Comparison of ENCODE assay signal across 10 mouse cellular contexts in genomic region chr11:28908908-28909545, GRCm38 (mm10). TPM values are rescaled to one million over a fixed set of nuclear protein-coding genes. Genes with fewer than 3 reads are reported as not detected.
DNase-seq lines count a peak whose midpoint lies in the region; ATAC-seq lines count a peak whose summit lies in the region.
"Had no signal": no experiment of that assay in that cellular context is flagged by ENCODE, and none has a peak within 500 bp of the region (broad histone marks: within the 10 kb centered on the region; RNA-seq: fewer than 3 reads in every experiment).

No protein-coding gene starts in this region.

- peak overlapping the region; percentile 53; the same call in 1 of the 2 replicates for H3K27ac ChIP-seq in hindbrain, embryonic 15.5 days (replicated peaks)
- no peak overlapping the region for H3K27ac ChIP-seq in hindbrain, embryonic 16.5 days (ENCODE audit: low read depth, low read length)

- no peaks in the 10 kb centered on the region for H3K9me3 ChIP-seq in hindbrain, embryonic 15.5 days
- no peaks in the 10 kb centered on the region for H3K9me3 ChIP-seq in hindbrain, embryonic 16.5 days (ENCODE audit: control insufficient read depth, low read length)

- no peaks in the 10 kb centered on the region for H3K36me3 ChIP-seq in hindbrain, embryonic 15.5 days
- H3K36me3 ChIP-seq in hindbrain, embryonic 16.5 days (ENCODE audit: control insufficient read depth, insufficient read depth, low read length) = no peaks in the 10 kb centered on the region

- H3K4me2 ChIP-seq in hindbrain, embryonic 15.5 days = no peak overlapping the region
- H3K4me2 ChIP-seq in hindbrain, embryonic 16.5 days (ENCODE audit: low read length) = no peak overlapping the region

- ATAC-seq in hindbrain, embryonic 15.5 days (ENCODE audit: low FRiP score, low read depth) = no peak
- ATAC-seq in hindbrain, embryonic 16.5 days = no peak
- ATAC-seq: forebrain, embryonic 16.5 days; intestine, postnatal 0 days had no signal

- 0 out of 2 replicates have a peak, but pooled peaks cover 3% of the 10 kb centered on the region for H3K4me1 ChIP-seq in hindbrain, embryonic 15.5 days (replicated peaks)
- H3K4me1 ChIP-seq in hindbrain, embryonic 16.5 days (ENCODE audit: control insufficient read depth, insufficient read depth, low read depth, low read length) = no peaks in the 10 kb centered on the region

- H3K27me3 ChIP-seq in hindbrain, embryonic 15.5 days = no peaks in the 10 kb centered on the region
- H3K27me3 ChIP-seq in hindbrain, embryonic 16.5 days (replicated peaks; ENCODE audit: control insufficient read depth, insufficient read depth, low read length) = no peaks in the 10 kb centered on the region

- no peak overlapping the region for H3K9ac ChIP-seq in hindbrain, embryonic 15.5 days
- no peak overlapping the region for H3K9ac ChIP-seq in hindbrain, embryonic 16.5 days (ENCODE audit: low read depth, low read length)

- 54% methylated on average over 3 of the region's 3 CpGs for WGBS in hindbrain, embryonic 15.5 days
- WGBS in hindbrain, embryonic 16.5 days = 55% methylated on average over 3 of the region's 3 CpGs

- H3K4me3 ChIP-seq in hindbrain, embryonic 15.5 days = no peak overlapping the region
- no peak overlapping the region for H3K4me3 ChIP-seq in hindbrain, embryonic 16.5 days (ENCODE audit: low read length)

- DNase-seq in urinary bladder, postnatal 14 days (ENCODE audit: low spot score) = peak; percentile 19
- no peak for DNase-seq in urinary bladder, adult 2 months (ENCODE audit: low spot score)
- peak; percentile 58 for DNase-seq in fibroblast of lung, adult 2 months (ENCODE audit: low read depth)
- no peak for DNase-seq in left cerebral cortex, adult 9 months (ENCODE audit: low spot score in 2 of 2)
- DNase-seq in embryo, embryonic 9.5 days (ENCODE audit: extremely low spot score) = no peak
- DNase-seq in cerebellum, adult 9-11 months = no peak

RNA-seq across cellular contexts. Expression of gene Efemp1, which starts 56.0 kb away (rescaled TPM):
- 4.6 and 6.6 TPM in 2 replicates for polyA plus RNA-seq in hindbrain, embryonic 15.5 days (2015; fragmentation: Nextera tagmentation; extraction: Ambion mirVana)
- polyA plus RNA-seq in hindbrain, embryonic 16.5 days (2015; fragmentation: Nextera tagmentation; extraction: Ambion mirVana) = 5.8 and 6.3 TPM in 2 replicates
- 175 and 188 TPM in 2 replicates for polyA plus RNA-seq in urinary bladder, adult 2 months (2012; rRNA removed)

Comparison
In these comparisons a context has a peak if more than half of its experiments do, and no peak if none do; other contexts are left out.
1. DNase-seq: peak in urinary bladder, postnatal 14 days (single experiment) and fibroblast of lung, adult 2 months (single experiment); none in urinary bladder, adult 2 months (single experiment), left cerebral cortex, adult 9 months (0 of 2), embryo, embryonic 9.5 days (single experiment) and cerebellum, adult 9-11 months (single experiment).
2. RNA of gene Efemp1, which starts 56.0 kb away (polyA plus RNA-seq): 175 to 188 TPM in urinary bladder, adult 2 months; 5.8 to 6.3 TPM in hindbrain, embryonic 16.5 days and 4.6 to 6.6 TPM in hindbrain, embryonic 15.5 days; every median in the first group is over 10 times any median in the second.